Mouse (Mus musculus) heart, embryonic 15.5 days (tissue): Measurements from ENCODE around the gene Trim10. TPM values are rescaled to one million over a fixed set of nuclear protein-coding genes. Genes with fewer than 3 reads are reported as not detected.

Experiments
- ATAC-seq: fragments of 200-750 bp; cut with Nextera tagmentation; replicated peaks from 2 replicates; pipeline ENCODE4 v1.8.0; 2017; ENCODE audit warnings: low read depth, moderate TSS enrichment; ENCODE audit not compliant: insufficient number of reproducible peaks, insufficient read depth, low FRiP score
- H3K27ac ChIP-seq: fragments of 300-500 bp; sonication (generic); 2 replicates; pipeline ENCODE4 v1.5.1; 2015; ENCODE audit warnings: mild to moderate bottlenecking, inconsistent platforms
- H3K27me3 ChIP-seq: fragments of 300-500 bp; sonication (generic); 2 replicates; pipeline ENCODE4 v1.6.1; 2015; ENCODE audit warnings: inconsistent platforms
- H3K36me3 ChIP-seq: fragments of 300-500 bp; sonication (generic); 2 replicates; pipeline ENCODE4 v1.6.1; 2015; ENCODE audit warnings: mild to moderate bottlenecking, inconsistent platforms
- H3K4me1 ChIP-seq: fragments of 300-500 bp; sonication (generic); replicated peaks from 2 replicates; pipeline ENCODE4 v1.6.1; 2015; ENCODE audit warnings: inconsistent platforms
- H3K4me2 ChIP-seq: fragments of 300-500 bp; sonication (generic); 2 replicates; pipeline ENCODE4 v1.6.1; 2015; ENCODE audit warnings: inconsistent platforms, mild to moderate bottlenecking, moderate library complexity
- H3K4me3 ChIP-seq: fragments of 300-500 bp; sonication (generic); 2 replicates; pipeline ENCODE4 v1.5.1; 2015; ENCODE audit warnings: mild to moderate bottlenecking, inconsistent platforms
- H3K9ac ChIP-seq: fragments of 300-500 bp; sonication (generic); 2 replicates; pipeline ENCODE4 v1.6.1; 2015; ENCODE audit warnings: mild to moderate bottlenecking, inconsistent platforms
- H3K9me3 ChIP-seq: fragments of 300-500 bp; sonication (generic); replicated peaks from 2 replicates; pipeline ENCODE4 v1.6.1; 2016; ENCODE audit warnings: inconsistent platforms
- WGBS: fragments of 180-500 bp; shearing (Covaris S2); methylation state at CpG from one replicate; pipeline ENCODE4 v1.1.7; 2015; ENCODE audit warnings: mixed read lengths; 5-methylcytosine and 5-hydroxymethylcytosine counted together
- polyA plus RNA-seq: library from polyadenylated mRNA; unstranded; fragments of >200 nt; fragmentation: Nextera tagmentation; extraction: Ambion mirVana; gene quantifications from 2 replicates; pipeline ENCODE4 v1.2.1, GENCODE M21; 2015

The Trim10 gene
- polyA plus RNA-seq, 1 experiment from 2014 or later = 9.5 TPM

- no peak overlapping the region for H3K4me3 ChIP-seq
- WGBS = 11% methylated on average over 9 of the region's 9 CpGs
- no peaks in the 10 kb centered on the region for H3K9me3 ChIP-seq
- no peak overlapping the region for H3K9ac ChIP-seq
- no peak overlapping the region for H3K27ac ChIP-seq
- no peak for ATAC-seq
- H3K27me3 ChIP-seq = 0 out of 2 replicates have a peak, but pooled peaks cover 7% of the 10 kb centered on the region
- H3K4me1 ChIP-seq = no peaks in the 10 kb centered on the region
- no peaks in the 10 kb centered on the region for H3K36me3 ChIP-seq
- H3K4me2 ChIP-seq = no peak overlapping the region
Measured at GRCm38 (mm10) chr17:36915076-36915475, 45.7 kb downstream of the Trim10 start.

GRCm38 (mm10) chr17:36920239-36920638 is 50.9 kb downstream of the Trim10 start:
- Histone ChIP-seq H3K4me3 (no peak overlapping the region), H3K4me1 (no peaks in the 10 kb centered on the region), H3K9ac (no peak overlapping the region), H3K36me3 (no peaks in the 10 kb centered on the region), H3K27me3 (peaks cover 6% of the 10 kb centered on the region; the same call in 1 of the 2 replicates), H3K27ac (no peak overlapping the region), H3K4me2 (no peak overlapping the region), H3K9me3 (no peaks in the 10 kb centered on the region)
- no peak for ATAC-seq
- WGBS = 41% methylated on average over 15 of the region's 15 CpGs

- WGBS = 80% methylated on average over 4 of the region's 4 CpGs
- ATAC-seq = no peak
- Histone ChIP-seq H3K9me3 (no peaks in the 10 kb centered on the region), H3K4me2 (no peak overlapping the region), H3K27me3 (peaks cover 3% of the 10 kb centered on the region; the same call in 1 of the 2 replicates), H3K9ac (no peak overlapping the region), H3K4me3 (no peak overlapping the region), H3K36me3 (no peaks in the 10 kb centered on the region), H3K4me1 (no peaks in the 10 kb centered on the region), H3K27ac (no peak overlapping the region)
Measured at GRCm38 (mm10) chr17:36922715-36923114, 53.3 kb downstream of the Trim10 start.

GRCm38 (mm10) chr17:36923491-36923890 is 54.1 kb downstream of the Trim10 start:
- Histone ChIP-seq H3K9me3 (no peaks in the 10 kb centered on the region), H3K4me1 (no peaks in the 10 kb centered on the region), H3K4me2 (no peak overlapping the region), H3K4me3 (no peak overlapping the region), H3K36me3 (no peaks in the 10 kb centered on the region), H3K27ac (no peak overlapping the region), H3K27me3 (peaks cover 3% of the 10 kb centered on the region; the same call in 1 of the 2 replicates), H3K9ac (no peak overlapping the region)
- 52% methylated on average over 4 of the region's 4 CpGs for WGBS
- no peak for ATAC-seq

Other genes with a start within 250 kb of the Trim10 start
- gene H2-M9, start 226.9 kb upstream of the Trim10 start, polyA plus RNA-seq = not detected in 2 replicates
- gene H2-M1, start 197.4 kb upstream of the Trim10 start, polyA plus RNA-seq = not detected in 2 replicates
- not detected in 2 replicates for gene H2-M10.5, start 96.7 kb upstream of the Trim10 start, polyA plus RNA-seq
- not detected in 2 replicates for gene H2-M10.6, start 57.4 kb upstream of the Trim10 start, polyA plus RNA-seq
- gene Trim26, start 32.4 kb upstream of the Trim10 start, polyA plus RNA-seq = 17.7 and 25.0 TPM in 2 replicates
- gene Trim15, start 2.4 kb upstream of the Trim10 start, polyA plus RNA-seq = 0.06 and 0.13 TPM in 2 replicates
- not detected in 2 replicates for gene Trim40, start 20.5 kb downstream of the Trim10 start, polyA plus RNA-seq
- not detected in 2 replicates for gene Trim31, start 28.5 kb downstream of the Trim10 start, polyA plus RNA-seq
- 0.33 and 0.48 TPM in 2 replicates for gene Rnf39, start 73.3 kb downstream of the Trim10 start, polyA plus RNA-seq
- gene Ppp1r11, start 82.2 kb downstream of the Trim10 start, polyA plus RNA-seq = 73.1 and 81.3 TPM in 2 replicates
- 41.2 and 47.4 TPM in 2 replicates for gene Znrd1, start 89.0 kb downstream of the Trim10 start, polyA plus RNA-seq
- 6.2 and 7.4 TPM in 2 replicates for gene Znrd1as, start 89.0 kb downstream of the Trim10 start, polyA plus RNA-seq
- gene 2410137M14Rik, start 111.7 kb downstream of the Trim10 start, polyA plus RNA-seq = not detected in 2 replicates
- gene H2-M5, start 120.0 kb downstream of the Trim10 start, polyA plus RNA-seq = 0.34 and 0.49 TPM in 2 replicates
- 32.4 and 40.4 TPM in 2 replicates for gene Zfp57, start 131.6 kb downstream of the Trim10 start, polyA plus RNA-seq
- gene Mog, start 153.8 kb downstream of the Trim10 start, polyA plus RNA-seq = 0.13 TPM in 1 of 2 replicates, not detected in the other
- 4.6 and 5.6 TPM in 2 replicates for gene Gabbr1, start 176.4 kb downstream of the Trim10 start, polyA plus RNA-seq
- gene Olfr90, start 218.9 kb downstream of the Trim10 start, polyA plus RNA-seq = not detected in 2 replicates
- gene Olfr91, start 228.7 kb downstream of the Trim10 start, polyA plus RNA-seq = not detected in 2 replicates